Mouse (Mus musculus): ENCODE results near the gene Atp13a2. TPM values are rescaled to one million over a fixed set of nuclear protein-coding genes. Genes with fewer than 3 reads are reported as not detected.

Atp13a2 gene
- polyA plus RNA-seq, 1 experiment from 2014 or later = 31.4 TPM

- Histone ChIP-seq H3K4me1 (no peaks in the 10 kb centered on the region), H3K9me3 (replicated peaks) (no peaks in the 10 kb centered on the region), H3K27ac (peak overlapping the region; percentile 47), H3K4me3 (no peak overlapping the region), H3K4me2 (no peak overlapping the region), H3K9ac (no peak overlapping the region), H3K27me3 (replicated peaks) (no peaks in the 10 kb centered on the region), H3K36me3 (no peaks in the 10 kb centered on the region)
- WGBS (ENCODE audit: insufficient replicate concordance) = 82% methylated on average over 11 of the region's 11 CpGs
- no peak for ATAC-seq
These were observed 34.9 kb downstream of the Atp13a2 start for GRCm38 (mm10) chr4:141021614-141021929.

GRCm38 (mm10) chr4:141024052-141024451 lies 37.4 kb downstream of the Atp13a2 start:
- no peaks in the 10 kb centered on the region for H3K27me3 ChIP-seq (replicated peaks)
- ATAC-seq = no peak
- WGBS (ENCODE audit: insufficient replicate concordance) = 60% methylated on average over 9 of the region's 9 CpGs
- no peaks in the 10 kb centered on the region for H3K9me3 ChIP-seq (replicated peaks)
- no peak overlapping the region for H3K4me2 ChIP-seq
- no peak overlapping the region for H3K27ac ChIP-seq
- H3K4me1 ChIP-seq = no peaks in the 10 kb centered on the region
- H3K36me3 ChIP-seq = 0 out of 2 replicates have a peak, but pooled peaks cover under 1% of the 10 kb centered on the region
- no peak overlapping the region for H3K4me3 ChIP-seq
- H3K9ac ChIP-seq = no peak overlapping the region

GRCm38 (mm10) chr4:141024992-141025391 lies 38.3 kb downstream of the Atp13a2 start:
- Histone ChIP-seq H3K4me1 (no peaks in the 10 kb centered on the region), H3K9ac (no peak overlapping the region), H3K36me3 (peaks cover 9% of the 10 kb centered on the region; the same call in 1 of the 2 replicates), H3K27ac (no peak overlapping the region), H3K27me3 (replicated peaks) (no peaks in the 10 kb centered on the region), H3K9me3 (replicated peaks) (no peaks in the 10 kb centered on the region), H3K4me2 (no peak overlapping the region), H3K4me3 (no peak overlapping the region)
- WGBS (ENCODE audit: insufficient replicate concordance) = 79% methylated on average over 27 of the region's 27 CpGs
- ATAC-seq = no peak

- WGBS (ENCODE audit: insufficient replicate concordance) = 85% methylated on average over 18 of the region's 18 CpGs
- Histone ChIP-seq H3K9me3 (replicated peaks) (no peaks in the 10 kb centered on the region), H3K4me3 (no peak overlapping the region), H3K36me3 (peaks cover 19% of the 10 kb centered on the region), H3K4me1 (peaks cover 12% of the 10 kb centered on the region), H3K27ac (no peak overlapping the region), H3K4me2 (no peak overlapping the region), H3K27me3 (replicated peaks) (no peaks in the 10 kb centered on the region), H3K9ac (no peak overlapping the region)
- no peak for ATAC-seq
These were observed 44.0 kb downstream of the Atp13a2 start for GRCm38 (mm10) chr4:141030541-141031206.

- ATAC-seq = 0 out of 2 replicates have a peak, but pooled peaks have one; percentile 22
These were observed 45.1 kb downstream of the Atp13a2 start for GRCm38 (mm10) chr4:141031733-141032132.

GRCm38 (mm10) chr4:141033606-141034549 lies 47.2 kb downstream of the Atp13a2 start:
- Histone ChIP-seq H3K27me3 (replicated peaks) (no peaks in the 10 kb centered on the region), H3K27ac (no peak overlapping the region), H3K36me3 (peaks cover 19% of the 10 kb centered on the region), H3K4me2 (no peak overlapping the region), H3K9ac (no peak overlapping the region), H3K4me3 (no peak overlapping the region), H3K4me1 (peaks cover 12% of the 10 kb centered on the region), H3K9me3 (replicated peaks) (no peaks in the 10 kb centered on the region)
- no peak for ATAC-seq
- 76% methylated on average over 27 of the region's 27 CpGs for WGBS (ENCODE audit: insufficient replicate concordance)

More at GRCm38 (mm10) chr4:141031733-141032132, 45.1 kb downstream of the Atp13a2 start:
- 11% methylated on average over 6 of the region's 6 CpGs for WGBS (ENCODE audit: insufficient replicate concordance)
- H3K36me3 ChIP-seq = peaks cover 19% of the 10 kb centered on the region
- H3K27me3 ChIP-seq (replicated peaks) = no peaks in the 10 kb centered on the region
- no peak overlapping the region for H3K4me2 ChIP-seq
- no peak overlapping the region for H3K27ac ChIP-seq
- H3K4me3 ChIP-seq = no peak overlapping the region
- no peak overlapping the region for H3K9ac ChIP-seq
- H3K4me1 ChIP-seq = peaks cover 12% of the 10 kb centered on the region
- no peaks in the 10 kb centered on the region for H3K9me3 ChIP-seq (replicated peaks)

GRCm38 (mm10) chr4:141041117-141041516 lies 54.4 kb downstream of the Atp13a2 start:
- H3K4me2 ChIP-seq = peak overlapping the region; percentile 18; the same call in 1 of the 2 replicates
- no peaks in the 10 kb centered on the region for H3K9me3 ChIP-seq (replicated peaks)
- ATAC-seq = no peak

GRCm38 (mm10) chr4:141044816-141045215 lies 58.1 kb downstream of the Atp13a2 start:
- H3K4me2 ChIP-seq = no peak overlapping the region
- no peak for ATAC-seq

More at GRCm38 (mm10) chr4:141041117-141041516, 54.4 kb downstream of the Atp13a2 start:
- peaks cover 8% of the 10 kb centered on the region; the same call in 1 of the 2 replicates for H3K4me1 ChIP-seq
- no peak overlapping the region for H3K9ac ChIP-seq
- 44% methylated on average over 12 of the region's 12 CpGs for WGBS (ENCODE audit: insufficient replicate concordance)
- no peak overlapping the region for H3K4me3 ChIP-seq
- H3K27me3 ChIP-seq (replicated peaks) = no peaks in the 10 kb centered on the region
- no peak overlapping the region for H3K27ac ChIP-seq
- H3K36me3 ChIP-seq = peaks cover 3% of the 10 kb centered on the region; the same call in 1 of the 2 replicates

GRCm38 (mm10) chr4:141048810-141049475 lies 62.3 kb downstream of the Atp13a2 start:
- H3K4me2 ChIP-seq = no peak overlapping the region
- WGBS (ENCODE audit: insufficient replicate concordance) = 75% methylated on average over 17 of the region's 17 CpGs
- no peak overlapping the region for H3K4me3 ChIP-seq
- no peak overlapping the region for H3K9ac ChIP-seq
- ATAC-seq = no peak
- H3K27me3 ChIP-seq (replicated peaks) = no peaks in the 10 kb centered on the region
- H3K27ac ChIP-seq = no peak overlapping the region
- H3K36me3 ChIP-seq = peaks cover 3% of the 10 kb centered on the region; the same call in 1 of the 2 replicates
- no peaks in the 10 kb centered on the region for H3K9me3 ChIP-seq (replicated peaks)
- peaks cover 8% of the 10 kb centered on the region; the same call in 1 of the 2 replicates for H3K4me1 ChIP-seq

More at GRCm38 (mm10) chr4:141044816-141045215, 58.1 kb downstream of the Atp13a2 start:
- Histone ChIP-seq H3K36me3 (peaks cover 3% of the 10 kb centered on the region; the same call in 1 of the 2 replicates), H3K4me3 (no peak overlapping the region), H3K27me3 (replicated peaks) (no peaks in the 10 kb centered on the region), H3K9ac (no peak overlapping the region), H3K27ac (no peak overlapping the region), H3K4me1 (peaks cover 8% of the 10 kb centered on the region; the same call in 1 of the 2 replicates), H3K9me3 (replicated peaks) (no peaks in the 10 kb centered on the region)
- whole genome bisulfite sequencing (ENCODE audit: insufficient replicate concordance) = 23% methylated on average over 8 of the region's 8 CpGs

GRCm38 (mm10) chr4:141049476-141049835 lies 62.8 kb downstream of the Atp13a2 start:
- Histone ChIP-seq H3K9ac (no peak overlapping the region), H3K4me2 (no peak overlapping the region), H3K4me3 (no peak overlapping the region), H3K36me3 (peaks cover 3% of the 10 kb centered on the region; the same call in 1 of the 2 replicates), H3K9me3 (replicated peaks) (no peaks in the 10 kb centered on the region), H3K27me3 (replicated peaks) (no peaks in the 10 kb centered on the region), H3K4me1 (peaks cover 11% of the 10 kb centered on the region; the same call in 1 of the 2 replicates), H3K27ac (no peak overlapping the region)
- no peak for ATAC-seq
- WGBS (ENCODE audit: insufficient replicate concordance) = 62% methylated on average over 4 of the region's 4 CpGs

GRCm38 (mm10) chr4:141052442-141052841 lies 65.8 kb downstream of the Atp13a2 start:
- H3K9me3 ChIP-seq (replicated peaks) = no peaks in the 10 kb centered on the region
- no peak for ATAC-seq
- peaks cover 7% of the 10 kb centered on the region; the same call in 1 of the 2 replicates for H3K36me3 ChIP-seq
- no peaks in the 10 kb centered on the region for H3K27me3 ChIP-seq (replicated peaks)
- no peak overlapping the region for H3K9ac ChIP-seq
- H3K4me2 ChIP-seq = no peak overlapping the region
- no peak overlapping the region for H3K4me3 ChIP-seq
- peaks cover 11% of the 10 kb centered on the region; the same call in 1 of the 2 replicates for H3K4me1 ChIP-seq
- 81% methylated on average over 12 of the region's 12 CpGs for WGBS (ENCODE audit: insufficient replicate concordance)
- no peak overlapping the region for H3K27ac ChIP-seq
